Mouse (Mus musculus): ENCODE results near the gene Ntn1. TPM values are rescaled to one million over a fixed set of nuclear protein-coding genes. Genes with fewer than 3 reads are reported as not detected.

Gene Ntn1
- polyA plus RNA-seq, 1 experiment from 2014 or later, result 6.8 TPM

DNA sequence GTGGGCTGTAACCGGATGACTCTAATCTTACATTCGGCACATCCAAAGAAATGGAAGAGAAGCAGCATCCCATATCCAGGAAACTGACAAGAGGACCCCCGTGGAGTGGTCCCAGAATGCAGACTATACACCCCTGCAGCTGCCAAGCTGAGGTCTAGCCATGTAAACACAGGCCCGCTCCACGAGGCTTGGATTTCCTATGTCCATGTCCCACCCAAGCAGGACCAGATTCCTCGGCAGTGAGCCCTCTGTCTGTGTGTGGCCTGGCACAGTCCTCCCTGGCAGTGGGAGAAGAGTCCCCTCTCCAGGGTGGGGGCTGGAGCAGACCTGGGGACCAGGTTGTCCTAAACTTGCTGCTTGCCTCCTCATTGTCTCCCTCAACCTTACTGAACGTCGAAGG, 213.4 kb downstream of the Ntn1 start:
- Histone ChIP-seq H3K27me3 (no peaks in the 10 kb centered on the region), H3K4me3 (no peak overlapping the region), H3K27ac (no peak overlapping the region), H3K9ac (no peak overlapping the region), H3K4me2 (no peak overlapping the region), H3K4me1 (no peaks in the 10 kb centered on the region), H3K36me3 (ENCODE audit: poor library complexity, severe bottlenecking) (no peaks in the 10 kb centered on the region), H3K9me3 (replicated peaks) (no peaks in the 10 kb centered on the region)
- ATAC-seq, result no peak
- 71% methylated on average over 8 of the region's 8 CpGs for WGBS

DNA sequence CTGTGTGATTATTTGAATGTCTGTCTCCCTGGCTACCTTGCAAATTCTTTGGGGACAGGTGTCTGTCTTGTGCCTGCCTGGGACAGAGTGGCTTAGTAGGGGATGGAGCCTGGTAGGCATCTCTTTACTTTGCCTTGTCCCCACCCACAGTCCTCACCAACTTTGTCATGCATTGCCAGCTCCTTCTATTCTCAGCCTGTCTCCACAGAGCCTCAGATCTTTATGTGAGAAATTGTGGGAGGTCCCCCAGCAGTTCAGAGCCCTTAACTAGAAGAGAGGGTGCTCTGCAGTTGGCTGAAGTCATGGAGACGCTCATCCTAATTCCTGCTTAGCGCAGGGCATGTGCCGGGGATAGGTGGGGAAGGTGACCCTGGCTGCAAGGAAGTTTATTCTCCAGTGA, 215.0 kb downstream of the Ntn1 start:
- no peak overlapping the region for H3K4me2 ChIP-seq
- 94% methylated on average over 3 of the region's 3 CpGs for WGBS
- H3K4me3 ChIP-seq, result no peak overlapping the region
- H3K27ac ChIP-seq, result no peak overlapping the region
- H3K4me1 ChIP-seq, result no peaks in the 10 kb centered on the region
- ATAC-seq, result no peak
- no peaks in the 10 kb centered on the region for H3K36me3 ChIP-seq (ENCODE audit: poor library complexity, severe bottlenecking)
- H3K9ac ChIP-seq, result no peak overlapping the region
- no peaks in the 10 kb centered on the region for H3K27me3 ChIP-seq
- no peaks in the 10 kb centered on the region for H3K9me3 ChIP-seq (replicated peaks)

DNA sequence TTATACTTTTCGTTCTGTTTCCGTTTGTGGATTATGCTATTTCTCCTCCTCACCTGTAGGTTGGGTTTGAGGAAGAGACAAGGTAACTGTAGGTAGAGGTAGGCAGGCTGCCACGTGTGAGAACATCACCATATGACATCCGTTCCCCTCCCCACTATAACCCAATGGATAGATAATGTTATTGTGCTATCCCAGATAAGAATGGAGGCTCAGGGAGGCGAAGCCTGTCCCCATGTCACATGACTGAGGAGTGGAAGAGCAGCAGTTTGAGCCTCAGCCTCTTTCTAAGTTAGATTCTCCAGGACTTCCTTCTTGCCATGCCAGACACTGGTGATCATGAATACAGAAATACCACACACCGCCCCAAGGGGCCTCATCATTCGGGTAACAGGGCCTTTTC, 223.2 kb downstream of the Ntn1 start:
- WGBS, result 76% methylated on average over 7 of the region's 7 CpGs
- Histone ChIP-seq H3K27ac (no peak overlapping the region), H3K9ac (no peak overlapping the region), H3K4me2 (no peak overlapping the region), H3K27me3 (no peaks in the 10 kb centered on the region), H3K4me3 (no peak overlapping the region), H3K4me1 (peaks cover 8% of the 10 kb centered on the region; the same call in 1 of the 2 replicates), H3K36me3 (ENCODE audit: poor library complexity, severe bottlenecking) (no peaks in the 10 kb centered on the region), H3K9me3 (replicated peaks) (no peaks in the 10 kb centered on the region)
- no peak for ATAC-seq

DNA sequence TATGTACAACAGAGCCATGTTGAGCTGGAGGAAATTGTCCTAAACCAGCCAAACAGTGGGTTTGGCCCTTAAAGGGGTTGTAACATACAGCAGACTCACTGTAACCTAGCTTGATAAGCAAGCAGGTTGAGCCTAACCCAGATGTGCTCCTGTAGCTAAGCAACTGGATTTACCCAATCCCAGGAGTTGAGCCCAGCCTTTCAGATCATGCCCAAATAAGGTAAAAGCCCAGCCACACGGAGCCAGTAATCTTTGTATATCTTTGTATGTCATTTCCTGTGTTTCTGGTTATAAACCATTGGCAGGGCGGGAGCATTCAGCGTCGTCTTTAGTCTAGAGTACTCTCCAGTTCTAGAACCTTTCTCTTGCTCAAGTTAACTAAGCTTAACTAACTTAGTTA, 224.1 kb downstream of the Ntn1 start:
- WGBS, result 77% methylated on average over 4 of the region's 4 CpGs
- no peak overlapping the region for H3K4me3 ChIP-seq
- no peaks in the 10 kb centered on the region for H3K9me3 ChIP-seq (replicated peaks)

DNA sequence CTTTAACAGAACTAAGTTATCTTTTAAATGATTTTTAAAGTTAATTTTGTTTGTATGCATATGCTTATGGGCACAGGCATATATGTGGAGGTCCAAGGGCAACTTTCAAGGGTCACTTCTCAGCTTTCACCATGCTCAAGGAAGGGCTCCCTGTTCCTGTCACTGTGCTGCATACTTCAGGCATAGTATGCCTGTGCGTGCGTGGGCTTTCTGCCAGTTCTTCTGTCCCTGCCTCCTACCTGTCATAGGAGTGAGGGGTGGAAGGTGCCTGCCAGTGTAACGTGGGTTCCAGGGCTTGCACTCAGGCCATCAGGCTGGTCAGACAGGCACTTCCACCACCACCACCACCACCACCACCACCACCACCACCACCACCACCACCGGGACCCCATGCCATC, 228.0 kb downstream of the Ntn1 start:
- H3K9ac ChIP-seq, result no peak overlapping the region
- no peak for ATAC-seq
- H3K27ac ChIP-seq, result no peak overlapping the region
- no peaks in the 10 kb centered on the region for H3K9me3 ChIP-seq (replicated peaks)
- no peaks in the 10 kb centered on the region for H3K36me3 ChIP-seq (ENCODE audit: poor library complexity, severe bottlenecking)
- no peaks in the 10 kb centered on the region for H3K27me3 ChIP-seq
- no peak overlapping the region for H3K4me3 ChIP-seq
- H3K4me1 ChIP-seq, result 0 out of 2 replicates have a peak, but pooled peaks cover 3% of the 10 kb centered on the region
- WGBS, result 63% methylated on average over 4 of the region's 4 CpGs
- no peak overlapping the region for H3K4me2 ChIP-seq

More for the DNA sequence above, 224.1 kb downstream of the Ntn1 start:
- Histone ChIP-seq H3K9ac (no peak overlapping the region), H3K4me1 (peaks cover 8% of the 10 kb centered on the region; the same call in 1 of the 2 replicates), H3K27me3 (no peaks in the 10 kb centered on the region), H3K27ac (no peak overlapping the region), H3K4me2 (no peak overlapping the region), H3K36me3 (ENCODE audit: poor library complexity, severe bottlenecking) (no peaks in the 10 kb centered on the region)
- ATAC-seq, result no peak

DNA sequence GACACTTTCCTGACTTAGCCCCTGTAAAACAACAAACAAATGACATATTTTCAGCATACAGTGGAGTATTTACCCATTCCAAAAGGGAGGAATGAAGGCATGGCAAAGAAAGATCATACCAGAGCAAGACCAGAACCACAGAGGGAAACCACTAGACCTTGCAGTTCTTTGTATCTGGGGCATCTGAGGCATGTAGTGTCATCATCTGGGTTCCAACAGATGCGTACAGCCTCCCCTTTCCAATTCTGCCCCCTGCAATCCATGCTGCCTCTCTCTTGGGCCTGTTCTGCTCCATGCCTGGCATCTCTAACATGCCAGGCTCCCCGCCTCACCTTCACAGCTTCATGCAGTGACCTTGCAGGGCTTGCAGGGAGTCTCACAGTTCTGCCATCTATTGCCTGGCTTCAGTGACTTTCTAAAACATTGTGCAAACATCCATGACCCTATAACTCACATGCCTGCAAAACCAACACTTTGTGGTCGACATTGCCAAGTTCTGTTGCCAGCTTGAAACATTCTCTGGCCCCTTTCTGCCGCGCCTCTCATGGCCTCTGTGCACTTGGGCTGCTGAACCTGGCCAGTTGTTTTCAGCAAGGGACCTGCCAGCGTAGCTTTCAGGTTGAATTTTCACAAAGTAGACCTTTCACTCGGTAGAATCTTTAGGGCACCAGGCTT, 228.5 kb downstream of the Ntn1 start:
- Histone ChIP-seq H3K27me3 (no peaks in the 10 kb centered on the region), H3K27ac (no peak overlapping the region), H3K4me2 (no peak overlapping the region), H3K9me3 (replicated peaks) (no peaks in the 10 kb centered on the region), H3K4me3 (no peak overlapping the region), H3K4me1 (no peaks in the 10 kb centered on the region), H3K36me3 (ENCODE audit: poor library complexity, severe bottlenecking) (no peaks in the 10 kb centered on the region), H3K9ac (no peak overlapping the region)
- WGBS, result 90% methylated on average over 7 of the region's 7 CpGs
- ATAC-seq, result no peak

DNA sequence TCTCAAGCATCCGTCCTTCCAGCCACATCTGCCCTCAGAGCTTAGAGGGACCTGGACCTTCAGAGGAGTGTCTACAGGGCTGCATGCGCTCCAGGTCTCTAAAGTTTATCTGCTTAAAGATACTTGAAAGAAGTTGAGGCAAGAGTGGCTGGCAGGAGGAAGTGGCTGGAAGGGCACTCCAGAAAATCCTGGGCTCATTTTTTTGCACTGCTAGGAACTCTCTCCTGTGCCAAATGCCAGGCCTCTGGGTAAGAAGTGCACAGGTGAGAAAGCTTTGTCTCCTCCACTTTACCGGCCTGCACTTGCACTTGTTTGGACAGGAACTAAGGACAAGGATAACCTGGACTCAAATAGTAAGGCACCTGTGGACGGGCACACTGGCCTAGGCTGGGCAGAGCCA, 232.2 kb downstream of the Ntn1 start:
- H3K9ac ChIP-seq, result no peak overlapping the region
- no peaks in the 10 kb centered on the region for H3K36me3 ChIP-seq (ENCODE audit: poor library complexity, severe bottlenecking)
- H3K4me2 ChIP-seq, result no peak overlapping the region
- no peak overlapping the region for H3K4me3 ChIP-seq
- no peak for ATAC-seq
- peaks cover 7% of the 10 kb centered on the region; the same call in 1 of the 2 replicates for H3K4me1 ChIP-seq
- H3K27me3 ChIP-seq, result no peaks in the 10 kb centered on the region
- 93% methylated on average over 4 of the region's 4 CpGs for WGBS
- no peaks in the 10 kb centered on the region for H3K9me3 ChIP-seq (replicated peaks)
- H3K27ac ChIP-seq, result no peak overlapping the region

DNA sequence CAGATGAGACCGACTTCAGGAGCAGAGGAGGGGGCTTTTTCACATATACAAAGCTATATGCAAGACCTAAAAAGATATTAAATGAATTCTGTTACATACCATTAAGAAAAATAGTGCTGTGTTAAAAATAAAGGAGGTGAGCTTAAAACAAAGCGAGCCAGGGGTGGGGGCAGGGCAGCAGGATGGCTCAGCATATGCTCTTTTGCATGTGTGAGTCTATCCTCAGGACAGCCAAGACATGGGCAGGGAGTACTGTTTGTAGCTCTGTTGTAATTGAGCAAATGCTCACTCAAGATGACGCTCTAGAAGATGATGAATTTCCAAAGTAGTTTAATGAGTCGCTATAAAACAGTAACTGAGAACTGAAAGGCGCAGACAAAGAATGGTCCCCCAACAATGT, 236.2 kb downstream of the Ntn1 start:
- peaks cover 15% of the 10 kb centered on the region for H3K4me1 ChIP-seq
- no peaks in the 10 kb centered on the region for H3K27me3 ChIP-seq
- 91% methylated on average over 5 of the region's 5 CpGs for WGBS
- H3K4me3 ChIP-seq, result no peak overlapping the region
- no peak overlapping the region for H3K9ac ChIP-seq
- no peak for ATAC-seq
- no peaks in the 10 kb centered on the region for H3K9me3 ChIP-seq (replicated peaks)
- H3K4me2 ChIP-seq, result no peak overlapping the region
- H3K27ac ChIP-seq, result no peak overlapping the region
- H3K36me3 ChIP-seq (ENCODE audit: poor library complexity, severe bottlenecking), result no peaks in the 10 kb centered on the region

DNA sequence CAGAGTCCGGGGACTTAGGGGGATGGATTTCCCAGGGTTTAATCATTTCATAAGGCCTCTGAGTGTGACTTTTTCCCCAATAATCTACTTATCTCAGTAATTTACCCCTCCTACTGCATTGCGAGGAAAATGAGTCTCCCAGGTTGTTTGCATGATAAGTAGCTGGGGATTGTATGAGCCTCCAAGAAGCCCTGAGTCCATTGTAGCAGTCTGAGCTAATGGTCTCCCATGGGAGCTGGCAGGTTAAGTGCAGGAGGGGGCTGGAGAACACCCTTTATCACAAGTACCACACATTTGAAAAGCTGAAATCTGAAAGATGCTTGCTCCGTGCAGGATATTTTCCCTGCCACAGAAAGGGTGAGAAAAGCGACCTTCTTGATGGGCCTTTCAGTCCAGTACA, 240.8 kb downstream of the Ntn1 start:
- Histone ChIP-seq H3K9ac (no peak overlapping the region), H3K36me3 (ENCODE audit: poor library complexity, severe bottlenecking) (no peaks in the 10 kb centered on the region), H3K4me3 (no peak overlapping the region), H3K9me3 (replicated peaks) (no peaks in the 10 kb centered on the region), H3K4me2 (no peak overlapping the region), H3K27ac (peak overlapping the region; percentile 48; the same call in 1 of the 2 replicates), H3K27me3 (no peaks in the 10 kb centered on the region), H3K4me1 (peaks cover 16% of the 10 kb centered on the region)
- WGBS, result 30% methylated on average over 4 of the region's 4 CpGs
- ATAC-seq, result no peak

Small RNA genes lying within 50 kb of the gene (microRNA-seq; reads per million reads assigned to microRNA genes)
- gene Mir6406, result not detected

Other genes starting within 250 kb of the Ntn1 start
- gene Pik3r5, start 31.3 kb upstream of the Ntn1 start, polyA plus RNA-seq (2015; fragmentation: Nextera tagmentation; extraction: Ambion mirVana), result 0.09 and 0.15 TPM in 2 replicates
- gene Pik3r6, start 102.2 kb upstream of the Ntn1 start, polyA plus RNA-seq (2015; fragmentation: Nextera tagmentation; extraction: Ambion mirVana), result 0.89 and 0.96 TPM in 2 replicates
- gene Mfsd6l, start 155.4 kb upstream of the Ntn1 start, polyA plus RNA-seq (2015; fragmentation: Nextera tagmentation; extraction: Ambion mirVana), result not detected in 2 replicates
- gene Ccdc42, start 186.2 kb upstream of the Ntn1 start, polyA plus RNA-seq (2015; fragmentation: Nextera tagmentation; extraction: Ambion mirVana), result 0.16 TPM in 1 of 2 replicates, not detected in the other

Measured in forebrain, embryonic 13.5 days (tissue).